Mouse (Mus musculus): ENCODE data around the gene Limch1.

- TF ChIP-seq CTCF (conservative IDR thresholded peaks at IDR 0.05; ENCODE audit: low read length) = no peak
- no peak for TF ChIP-seq NANOG (IDR thresholded peaks at IDR 0.05; ENCODE audit: borderline replicate concordance, low read length)
- TF ChIP-seq POU5F1 (IDR thresholded peaks at IDR 0.05; ENCODE audit: borderline replicate concordance, low read length) = no peak
These were observed 42.2 kb upstream of the Limch1 start for GRCm38 (mm10) chr5:66703317-66704004.
